Mouse (Mus musculus) olfactory bulb, adult 2 months (tissue): ENCODE data around the gene Gm10320.

Experiments
- CTCF ChIP-seq: fragments of 200-500 bp; IDR thresholded peaks from 2 replicates; pipeline ENCODE4 v1.5.1; 2012; ENCODE audit warnings: low read depth, mild to moderate bottlenecking, low read length, moderate library complexity; ENCODE audit not compliant: insufficient read depth
- POLR2A ChIP-seq: fragments of 200-500 bp; IDR thresholded peaks from 2 replicates; pipeline ENCODE4 v1.6.1; 2012; ENCODE audit warnings: mild to moderate bottlenecking, low read depth, low read length, moderate library complexity; ENCODE audit not compliant: insufficient read depth

- TF ChIP-seq CTCF, result no peak
- TF ChIP-seq POLR2A, result no peak
These were observed 43.1 kb upstream of the Gm10320 start for GRCm38 (mm10) chr13:98534913-98535262.
